Mouse (Mus musculus) Muller cell, postnatal 12 days (primary cell): ENCODE measurements around the gene Jazf1.

Source experiments
- DNase-seq: peaks from one replicate; pipeline ENCODE4 v3.0.0-alpha.2; 2015; ENCODE audit errors: inconsistent ontology term

The Jazf1 gene

GRCm38 (mm10) chr6:52912143-52912918 is 156.1 kb downstream of the Jazf1 start:
- DNase-seq = no peak

GRCm38 (mm10) chr6:52906801-52907200 is 161.6 kb downstream of the Jazf1 start:
- DNase-seq = no peak

DNA sequence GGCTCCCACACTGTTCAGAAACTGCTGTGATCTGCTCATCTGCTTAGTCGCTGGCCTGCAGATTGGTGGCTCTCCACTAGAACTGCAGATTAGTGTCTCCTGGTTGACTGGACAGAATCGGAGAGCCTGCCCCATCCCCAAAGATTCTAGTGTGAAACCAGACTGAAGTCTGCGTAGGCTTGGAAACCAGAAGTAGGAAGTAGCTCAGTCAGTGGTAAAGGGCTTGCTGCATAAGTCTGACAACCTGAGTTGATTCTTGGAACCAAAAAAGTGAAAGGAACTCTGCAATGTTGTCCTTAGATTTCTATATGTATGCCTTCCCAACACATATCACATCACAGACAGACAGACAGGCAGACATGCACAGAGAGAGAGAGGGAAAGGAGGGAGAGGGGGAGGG is 163.3 kb downstream of the Jazf1 start:
- no peak for DNase-seq

GRCm38 (mm10) chr6:52903226-52903960 is 165.0 kb downstream of the Jazf1 start:
- peak; percentile 27 for DNase-seq

GRCm38 (mm10) chr6:52899574-52900245 is 168.7 kb downstream of the Jazf1 start:
- DNase-seq = no peak

- DNase-seq = peak; percentile 49
Measured at GRCm38 (mm10) chr6:52895075-52895474, 173.4 kb downstream of the Jazf1 start.

- DNase-seq = no peak
Measured at GRCm38 (mm10) chr6:52894501-52894823, 174.0 kb downstream of the Jazf1 start.

- DNase-seq = peak; percentile 75
Measured at GRCm38 (mm10) chr6:52893811-52894500, 174.5 kb downstream of the Jazf1 start.

GRCm38 (mm10) chr6:52892978-52893377 is 175.5 kb downstream of the Jazf1 start:
- DNase-seq = peak; percentile 12

DNA sequence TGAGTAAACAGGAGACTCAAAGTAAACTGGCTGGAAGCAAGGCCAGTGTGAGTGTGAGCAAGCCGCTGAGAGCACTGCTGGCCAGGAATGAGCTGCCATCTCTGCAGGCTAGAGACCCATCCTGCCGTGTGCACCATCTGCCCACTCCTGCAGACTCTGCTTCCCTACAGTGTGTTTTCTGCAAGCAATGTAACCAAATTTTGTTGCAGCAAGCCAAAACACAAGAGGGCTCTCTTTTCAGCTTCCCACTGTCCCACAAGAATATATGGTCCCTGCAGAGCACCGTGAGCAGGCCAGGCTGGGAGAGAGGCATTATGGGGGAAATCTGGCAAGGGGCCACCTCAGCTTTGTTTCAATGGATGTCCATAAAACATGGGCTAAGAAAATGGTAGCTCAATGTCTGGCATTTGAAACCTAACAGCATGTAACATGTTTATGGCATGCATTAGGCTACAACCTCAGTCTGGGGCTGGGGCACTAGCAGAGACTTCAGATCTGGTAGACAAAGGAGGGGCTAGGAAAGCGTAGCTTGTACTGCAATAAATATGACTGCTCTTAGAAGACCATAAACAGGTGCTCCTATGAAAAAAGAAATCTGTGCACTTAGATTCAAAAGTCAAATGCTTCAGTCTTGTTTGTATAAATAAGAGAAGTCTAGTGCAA is 180.8 kb downstream of the Jazf1 start:
- DNase-seq = no peak

GRCm38 (mm10) chr6:52883773-52884172 is 184.7 kb downstream of the Jazf1 start:
- no peak for DNase-seq

DNA sequence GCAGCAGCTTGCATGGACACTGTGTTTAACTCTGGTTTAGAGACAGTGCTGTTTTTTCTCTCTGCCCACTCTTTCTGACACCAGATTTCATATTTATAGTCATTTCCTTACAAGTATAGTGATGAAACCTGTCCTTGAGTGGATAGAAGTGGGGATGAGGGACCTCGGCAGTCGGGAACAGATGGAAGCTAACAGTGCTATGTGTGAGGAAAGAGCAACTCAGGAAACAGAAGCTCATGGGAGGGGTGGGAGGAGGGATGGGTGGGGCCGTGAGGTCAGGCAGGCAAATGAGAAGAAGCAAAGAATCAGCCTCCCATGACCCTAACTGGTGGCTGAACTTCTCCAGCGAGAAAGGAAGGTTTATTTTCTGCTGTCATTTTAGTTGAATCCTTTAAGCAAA is 191.3 kb downstream of the Jazf1 start:
- no peak for DNase-seq

- no peak for DNase-seq
Measured at GRCm38 (mm10) chr6:52871306-52871705, 197.1 kb downstream of the Jazf1 start.

DNA sequence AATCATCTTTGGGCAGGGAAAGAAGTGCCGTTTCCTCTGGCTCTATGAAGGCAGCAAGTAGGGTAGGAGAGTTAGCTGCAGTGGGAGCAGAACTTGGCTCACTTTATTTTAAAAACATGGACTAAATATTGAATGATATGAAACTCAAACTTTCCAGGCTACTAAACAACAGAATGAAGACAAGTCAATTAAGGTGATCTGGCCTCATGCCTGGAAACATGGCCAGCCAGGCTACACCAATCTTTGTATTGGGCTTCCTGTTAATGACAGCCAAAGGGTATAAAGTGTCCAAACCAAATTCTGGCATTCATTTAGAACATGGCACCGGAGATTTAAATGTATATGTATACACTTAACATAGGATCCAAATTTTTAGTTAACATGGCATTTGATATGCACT is 199.2 kb downstream of the Jazf1 start:
- DNase-seq = no peak

GRCm38 (mm10) chr6:52868352-52868751 is 200.1 kb downstream of the Jazf1 start:
- DNase-seq = no peak

DNA sequence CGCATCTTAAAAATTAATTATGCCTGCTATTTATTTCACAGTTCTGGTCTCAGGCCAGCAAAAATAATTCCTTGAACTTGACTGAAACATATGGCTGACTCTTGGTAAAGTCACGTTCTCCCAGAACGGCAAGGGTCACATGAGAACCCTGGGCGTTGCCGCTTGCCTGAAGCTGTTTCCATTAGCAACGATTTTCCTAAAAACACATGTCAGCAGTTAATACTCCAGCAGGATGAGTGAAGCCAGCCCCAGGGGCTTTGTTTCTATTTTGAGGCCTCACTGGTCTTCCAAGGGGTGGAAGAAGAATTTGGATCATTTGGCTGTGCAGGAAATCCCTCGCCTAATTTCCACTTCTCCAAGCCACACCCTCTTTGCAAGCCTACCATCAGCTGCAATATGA is 206.5 kb downstream of the Jazf1 start:
- no peak for DNase-seq

GRCm38 (mm10) chr6:52861186-52861820 is 207.1 kb downstream of the Jazf1 start:
- peak; percentile 74 for DNase-seq

DNA sequence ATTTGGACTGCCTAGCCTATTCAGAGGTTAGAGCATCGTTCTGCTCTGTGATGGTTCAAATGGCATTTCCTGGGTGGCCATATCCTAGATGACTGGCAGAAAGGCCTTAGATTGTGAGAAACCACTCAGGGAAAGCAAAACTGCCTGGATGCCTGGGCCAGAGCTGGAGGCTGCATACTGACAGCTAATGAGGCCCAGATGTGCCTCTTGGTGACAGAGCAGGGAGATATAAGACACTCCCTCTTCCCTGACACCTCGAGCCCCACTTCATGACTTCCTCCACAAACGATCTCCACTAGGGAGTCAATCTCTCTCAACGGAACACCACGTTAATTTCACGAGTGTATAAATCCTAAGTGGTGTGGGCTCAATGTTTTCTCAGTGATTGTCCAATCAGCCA is 207.7 kb downstream of the Jazf1 start:
- DNase-seq = no peak

DNA sequence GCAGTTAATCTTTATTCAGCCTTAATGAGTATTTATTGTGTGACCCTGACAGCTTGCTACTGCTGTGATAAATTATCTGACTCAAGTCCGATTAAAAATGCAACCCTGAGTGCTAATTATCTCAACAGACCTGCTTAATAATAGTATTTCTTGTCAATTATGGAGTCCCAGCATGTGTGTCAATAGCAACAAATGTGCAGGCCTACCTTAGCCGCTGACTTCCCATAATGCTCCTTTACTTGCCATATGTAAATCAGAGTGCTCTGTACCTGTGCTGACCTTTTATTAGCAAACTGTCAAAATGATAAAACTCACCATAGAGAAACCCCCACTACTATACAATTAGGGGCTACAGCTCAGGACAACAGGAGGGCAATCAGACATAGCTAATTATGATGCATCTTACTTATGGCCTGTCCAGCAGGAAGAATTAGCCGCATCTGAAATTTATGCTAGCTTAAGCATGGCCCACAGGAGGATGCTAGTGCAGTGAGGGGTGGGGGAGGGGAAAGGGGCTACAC is 209.5 kb downstream of the Jazf1 start:
- DNase-seq = no peak

DNA sequence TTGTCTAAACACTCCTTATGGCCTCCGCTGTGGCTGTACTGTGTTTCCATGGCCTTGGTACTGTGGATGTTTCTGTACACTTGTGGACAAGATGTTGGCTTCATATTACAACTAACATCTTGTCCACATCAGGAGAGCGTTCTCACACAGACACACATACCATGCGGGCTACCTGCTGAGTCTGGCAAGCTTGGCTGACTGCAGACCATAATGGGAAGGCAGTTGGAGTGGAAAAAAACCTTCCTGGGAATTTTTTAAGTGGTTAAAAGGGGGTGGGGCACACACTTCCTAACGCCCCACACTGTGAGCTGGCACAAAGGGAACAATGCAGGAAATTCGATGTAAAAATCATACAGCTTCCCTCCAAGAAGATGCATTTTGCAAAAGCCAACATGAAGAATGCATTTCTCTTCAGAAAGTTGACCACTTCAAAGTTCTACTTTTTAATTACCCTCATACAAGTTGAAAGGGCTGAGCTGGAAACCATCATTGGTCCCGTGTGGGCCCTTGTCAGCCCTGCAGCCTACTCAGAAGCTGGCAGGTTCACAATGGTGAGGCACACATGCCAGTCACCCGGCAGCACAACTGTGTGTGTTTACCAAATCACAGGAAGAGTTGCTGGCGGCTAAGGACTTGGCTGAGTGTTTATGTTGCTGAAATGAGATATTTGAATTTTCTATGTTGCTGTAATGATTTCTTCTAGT is 215.9 kb downstream of the Jazf1 start:
- DNase-seq = peak; percentile 79
